Mouse (Mus musculus) 3T3-L1 (cell line): ENCODE data around the gene Olfr1099.

Source experiments
- DNase-seq: peaks from one replicate; pipeline ENCODE4 v3.0.0-alpha.2; 2015; ENCODE audit warnings: low read depth, low spot score

The Olfr1099 gene

DNA sequence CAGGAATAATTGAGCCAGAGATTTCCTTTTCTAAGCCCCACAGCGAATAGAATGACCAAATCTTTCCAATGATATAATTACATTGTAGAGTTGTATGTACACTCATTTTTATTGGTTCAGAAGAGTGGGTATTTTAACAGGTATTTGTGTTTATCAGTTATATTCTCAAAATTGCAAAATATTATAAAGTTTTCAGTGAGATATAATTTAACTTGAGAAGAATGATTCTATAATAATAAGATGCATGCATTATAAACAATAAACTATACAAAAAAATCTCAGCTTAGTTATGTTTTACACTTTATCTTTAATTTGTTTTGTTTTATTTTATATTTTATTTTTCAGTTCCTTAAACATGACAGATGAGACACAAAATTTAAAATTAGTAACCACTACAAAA, at the start of gene Olfr1099:
Gene Olfr1099, minus strand, starts transcription at position 101 of the 400 bp plus-strand sequence.
- no peak for DNase-seq

DNA sequence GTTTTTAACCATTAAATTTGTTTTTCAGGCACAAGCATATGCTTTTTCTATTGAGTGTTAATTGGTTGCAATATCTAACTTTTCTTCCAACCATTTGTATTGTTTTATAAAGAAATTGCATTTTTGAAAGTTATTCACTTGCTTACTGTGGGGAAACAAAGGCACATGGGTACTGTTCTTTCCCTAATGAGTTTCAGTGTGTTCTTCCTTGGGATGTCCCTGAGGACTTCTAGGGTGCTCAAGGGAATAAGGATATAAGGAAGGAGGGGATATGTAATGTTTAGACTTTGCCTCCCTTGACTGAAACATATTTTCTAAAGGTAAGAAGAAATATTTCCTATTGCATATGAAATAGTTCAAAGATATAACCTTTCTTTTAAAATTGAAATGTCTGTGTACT, 37.6 kb upstream of the Olfr1099 start, which contains the start of gene Olfr1102:
Gene Olfr1102, plus strand, starts transcription at position 301 of the 400 bp plus-strand sequence.
- DNase-seq = no peak

DNA sequence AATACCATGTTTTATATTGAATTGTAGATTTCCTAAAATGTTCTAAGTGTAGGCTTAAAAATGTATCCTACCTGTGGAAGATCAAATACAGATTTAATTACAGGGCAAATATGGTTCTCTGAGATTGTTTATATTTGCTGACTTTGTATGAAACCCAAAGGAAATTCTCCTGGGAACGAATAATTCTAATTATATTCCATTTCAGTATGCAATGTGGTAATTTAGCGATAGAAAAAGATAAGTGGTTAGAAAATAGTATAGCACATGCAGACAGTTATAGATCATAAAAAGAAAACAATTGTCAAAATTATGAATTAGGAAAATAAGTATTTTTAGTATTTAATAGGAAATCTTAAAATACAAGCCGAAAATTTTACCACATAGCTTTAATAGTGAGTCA, 30.6 kb upstream of the Olfr1099 start, which contains the start of gene Olfr1101:
Gene Olfr1101, minus strand, starts transcription at position 101 of the 400 bp plus-strand sequence.
- DNase-seq = no peak

DNA sequence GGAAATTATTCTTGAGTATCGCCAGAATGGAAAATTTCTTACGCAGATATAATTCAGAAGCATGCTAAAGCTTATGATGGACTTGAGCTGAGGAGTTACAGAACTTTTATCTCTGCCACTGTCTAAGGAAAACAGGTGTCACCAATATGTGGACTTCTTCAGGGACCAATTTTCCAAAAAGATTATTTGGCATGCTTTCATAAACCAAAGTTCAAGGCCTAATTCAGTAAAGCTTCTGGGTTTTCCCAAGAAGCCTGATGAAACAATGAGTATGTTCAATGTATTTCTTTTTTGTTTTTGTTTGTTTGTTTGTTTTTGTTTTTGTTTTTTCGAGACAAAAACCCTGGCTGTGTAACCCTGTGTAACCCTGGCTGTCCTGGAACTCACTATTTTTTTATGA, 19.4 kb upstream of the Olfr1099 start, which contains the start of gene Olfr1100:
Gene Olfr1100, minus strand, starts transcription at position 101 of the 400 bp plus-strand sequence.
- DNase-seq = no peak

DNA sequence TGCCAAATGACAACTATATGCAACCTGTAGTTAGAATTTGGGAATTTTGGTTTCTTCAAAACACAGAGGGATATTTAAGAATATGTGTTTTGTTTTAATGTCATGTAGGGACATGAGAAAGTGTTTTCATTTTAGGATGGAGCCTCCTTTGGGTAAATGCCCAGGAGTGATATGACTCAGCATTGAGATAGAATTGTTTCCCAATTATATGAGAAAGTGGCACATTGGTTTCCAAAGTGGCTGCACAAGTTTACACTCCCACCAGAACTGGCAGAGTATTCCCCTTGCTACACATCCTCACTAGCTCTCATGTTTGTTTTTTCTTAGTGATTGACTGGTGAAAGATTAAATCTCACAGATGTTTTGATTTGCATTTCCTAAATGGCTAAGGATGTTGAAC, 33.9 kb downstream of the Olfr1099 start:
- DNase-seq = no peak

DNA sequence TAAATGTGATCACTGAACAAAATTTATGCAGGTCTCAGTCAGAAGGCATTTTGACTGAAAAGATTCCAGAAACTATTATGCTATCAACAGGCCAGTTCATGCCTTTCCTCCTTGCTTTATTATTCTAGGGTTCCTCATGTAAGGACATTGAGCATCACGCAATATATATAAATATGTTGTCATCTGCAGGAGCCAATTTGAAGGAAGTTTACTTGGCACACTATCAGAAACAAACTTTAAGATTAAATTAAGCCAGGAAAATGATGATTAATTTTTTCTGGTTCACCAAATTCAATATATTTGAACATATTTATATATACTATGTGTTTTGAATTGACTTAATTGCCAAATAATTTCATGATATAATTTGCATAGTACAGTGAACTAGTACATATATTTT, 36.0 kb downstream of the Olfr1099 start, which contains the start of gene Olfr1098:
Gene Olfr1098, minus strand, starts transcription at position 101 of the 400 bp plus-strand sequence.
- DNase-seq = no peak

DNA sequence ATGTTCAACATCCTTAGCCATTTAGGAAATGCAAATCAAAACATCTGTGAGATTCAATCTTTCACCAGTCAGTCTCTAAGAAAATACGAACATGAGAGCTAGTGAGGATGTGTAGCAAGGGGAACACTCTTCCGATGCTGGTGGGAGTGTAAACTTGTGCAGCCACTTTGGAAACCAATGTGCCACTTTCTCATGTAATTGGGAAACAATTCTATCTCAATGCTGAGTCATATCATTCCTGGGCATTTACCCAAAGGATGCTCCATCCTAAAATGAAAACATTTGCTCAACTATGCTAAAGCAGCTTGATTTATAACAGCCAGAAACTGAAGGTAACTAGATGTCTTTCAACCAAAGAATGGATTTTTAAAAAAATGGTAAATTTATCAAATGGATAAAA, 54.8 kb downstream of the Olfr1099 start:
- DNase-seq = no peak
